Mouse (Mus musculus): ENCODE data around the gene Taf4. TPM values are rescaled to one million over a fixed set of nuclear protein-coding genes. Genes with fewer than 3 reads are reported as not detected.
A peak's percentile ranks its signal among the peaks of the same experiment; 100 is the strongest.

The Taf4 gene
- total RNA-seq, 2 experiments from 2014 or later, result 22.7 to 26.0 TPM

DNA sequence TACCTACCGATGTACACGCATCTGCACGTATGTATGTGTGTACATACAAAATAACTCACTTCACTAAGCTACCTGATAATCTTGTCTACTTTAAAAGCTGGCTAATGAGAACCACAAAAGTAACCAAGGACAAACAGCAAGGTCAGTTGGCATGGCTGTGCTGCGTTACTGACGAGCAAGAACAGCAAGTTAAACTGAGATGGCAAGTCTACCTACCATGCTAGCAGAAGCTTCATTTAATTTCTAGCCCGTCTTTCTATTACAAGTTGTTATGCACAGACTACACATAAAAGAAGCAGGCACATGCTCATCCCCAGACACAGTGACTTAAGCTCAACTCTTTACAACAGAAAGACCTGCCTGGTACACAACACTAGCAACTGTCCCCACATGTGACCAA, 29.9 kb downstream of the Taf4 start:
- DNase-seq (ENCODE audit: low spot score in 2 of 2), result no peak

DNA sequence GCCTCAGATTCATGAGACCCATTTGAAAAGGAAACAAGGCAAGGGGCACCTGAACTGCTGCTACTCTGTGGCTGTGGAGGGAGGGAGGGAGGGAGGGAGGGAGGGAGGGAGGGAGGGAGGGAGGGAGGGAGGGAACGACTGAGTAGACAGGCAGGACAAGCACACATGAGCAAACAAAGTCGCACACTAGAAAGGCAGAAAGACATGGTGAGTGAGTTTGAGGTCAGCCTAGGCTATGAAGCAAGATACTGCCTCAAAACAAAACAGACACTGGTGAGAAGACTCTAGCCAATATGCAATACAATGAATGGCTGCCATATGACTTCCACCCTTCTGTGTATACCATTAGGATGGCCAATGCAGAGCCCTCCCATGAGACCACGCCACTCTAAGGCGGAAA, 31.4 kb downstream of the Taf4 start:
- DNase-seq (ENCODE audit: low spot score in 2 of 2), result no peak

DNA sequence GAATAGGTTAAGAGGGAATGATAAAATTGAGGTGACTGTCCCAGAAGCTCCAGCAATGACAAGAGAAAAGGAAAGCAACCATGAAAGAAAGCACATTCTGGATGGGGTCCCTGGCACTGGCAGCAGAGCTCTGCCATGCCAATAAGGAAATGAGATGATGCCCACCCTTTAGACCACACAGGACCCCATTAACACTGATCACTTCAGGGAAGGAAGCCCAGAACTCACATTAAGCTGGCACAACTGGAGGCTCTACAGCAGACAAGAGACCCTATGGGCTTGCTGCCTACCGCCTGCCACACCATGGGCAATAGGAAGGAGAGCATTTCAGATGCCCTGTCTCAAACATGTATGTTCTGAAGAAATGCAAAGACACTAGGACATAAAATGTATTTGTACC, 34.8 kb downstream of the Taf4 start:
- no peak for DNase-seq (ENCODE audit: low spot score in 2 of 2)

DNA sequence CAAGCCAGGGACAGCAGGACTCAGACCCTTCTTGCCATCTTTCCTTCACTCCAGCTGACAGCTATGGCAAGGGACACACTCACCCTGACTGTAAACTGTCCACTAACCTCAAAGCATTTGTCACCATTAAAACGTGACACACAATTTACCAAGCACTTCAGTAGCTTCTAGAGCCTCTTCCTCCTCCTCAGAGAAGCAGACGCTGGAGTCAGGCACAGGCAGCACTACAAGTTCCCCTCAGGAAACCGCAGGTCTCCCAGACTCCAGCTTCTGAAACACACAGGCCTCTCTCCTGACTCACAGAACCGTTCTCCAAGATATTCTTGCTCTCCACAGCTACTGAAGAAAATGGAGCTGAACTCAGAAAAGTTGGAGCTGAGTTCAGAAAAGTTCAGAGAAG, 39.4 kb downstream of the Taf4 start:
- DNase-seq (ENCODE audit: low spot score in 2 of 2), result no peak

DNA sequence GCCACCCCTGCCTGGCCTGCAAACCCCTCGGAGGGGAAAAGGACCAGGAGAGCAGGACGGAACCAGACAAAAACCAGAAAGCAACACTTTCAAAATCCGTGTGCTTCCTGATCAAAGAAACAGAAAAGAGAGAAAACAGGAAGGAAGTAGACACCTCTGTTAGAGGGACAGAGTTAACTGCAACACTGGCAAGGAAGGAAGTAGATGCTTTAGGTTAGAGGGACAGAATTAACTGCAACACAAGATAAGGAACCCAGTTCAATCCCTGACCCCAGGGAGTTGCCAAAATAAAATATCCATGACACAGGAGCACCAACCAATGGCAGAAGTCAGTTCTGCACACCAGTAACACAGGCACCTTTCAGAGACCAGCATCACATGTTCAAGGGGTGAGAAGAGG, 42.3 kb downstream of the Taf4 start:
- no peak for DNase-seq (ENCODE audit: low spot score in 2 of 2)

DNA sequence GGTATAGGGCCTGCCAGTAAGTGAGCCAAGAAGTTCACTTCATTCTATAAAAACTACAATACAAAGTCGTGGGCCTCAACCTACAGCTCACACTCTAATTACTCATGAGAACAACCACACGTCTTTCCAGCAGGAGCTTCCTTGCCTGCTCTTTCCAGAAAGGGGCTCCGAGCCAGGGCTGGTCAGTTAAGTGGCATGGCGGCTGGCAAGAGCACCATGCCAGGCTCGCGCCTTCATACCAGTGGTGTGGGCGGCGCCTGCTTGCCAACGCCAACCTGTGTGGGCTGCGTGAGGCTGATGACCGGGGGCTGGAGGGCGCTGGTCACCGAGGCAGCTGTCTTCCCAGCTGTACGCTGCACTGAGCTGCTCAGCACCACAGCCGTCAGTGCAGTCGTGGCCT, 44.7 kb downstream of the Taf4 start:
- no peak for DNase-seq (ENCODE audit: low spot score in 2 of 2)

DNA sequence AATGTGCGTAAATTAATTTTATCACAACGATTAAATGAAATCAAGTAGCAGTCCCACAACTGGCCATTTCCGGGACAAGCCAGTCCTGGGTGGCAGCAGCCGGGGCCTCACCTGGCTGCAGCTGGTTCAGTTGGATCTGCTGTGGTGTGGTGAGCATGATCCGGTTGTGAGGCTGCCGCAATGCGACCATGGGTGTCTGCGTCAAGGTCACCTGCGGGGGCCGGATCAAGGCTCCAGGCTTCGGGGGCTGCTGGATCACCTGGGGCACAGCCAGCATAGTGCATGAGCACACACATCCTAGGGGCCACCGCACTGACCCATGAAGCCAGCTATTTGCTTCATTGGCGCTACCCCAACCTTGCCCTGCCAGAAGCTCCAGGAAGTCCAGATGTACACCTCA, 47.3 kb downstream of the Taf4 start:
- no peak for DNase-seq (ENCODE audit: low spot score in 2 of 2)

DNA sequence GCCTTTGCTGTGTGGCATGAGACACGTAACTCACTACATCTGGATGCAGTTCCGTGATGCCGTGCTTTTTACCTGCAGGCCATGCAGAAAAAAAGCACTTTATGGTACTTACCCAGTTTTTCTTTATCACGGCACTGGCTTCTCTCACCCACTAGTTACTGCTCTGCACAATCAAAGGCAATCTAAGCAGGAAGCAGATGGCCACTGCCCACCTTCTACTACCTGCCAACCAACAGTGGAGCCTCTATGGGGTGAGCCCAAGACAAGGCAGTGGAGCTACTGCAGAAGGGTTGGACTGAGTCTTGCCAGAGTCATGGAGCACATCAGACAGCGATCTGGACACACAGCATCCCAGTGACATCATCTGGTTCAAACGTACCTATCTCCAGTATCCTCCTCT, 52.4 kb downstream of the Taf4 start:
- DNase-seq (ENCODE audit: low spot score in 2 of 2), result no peak

DNA sequence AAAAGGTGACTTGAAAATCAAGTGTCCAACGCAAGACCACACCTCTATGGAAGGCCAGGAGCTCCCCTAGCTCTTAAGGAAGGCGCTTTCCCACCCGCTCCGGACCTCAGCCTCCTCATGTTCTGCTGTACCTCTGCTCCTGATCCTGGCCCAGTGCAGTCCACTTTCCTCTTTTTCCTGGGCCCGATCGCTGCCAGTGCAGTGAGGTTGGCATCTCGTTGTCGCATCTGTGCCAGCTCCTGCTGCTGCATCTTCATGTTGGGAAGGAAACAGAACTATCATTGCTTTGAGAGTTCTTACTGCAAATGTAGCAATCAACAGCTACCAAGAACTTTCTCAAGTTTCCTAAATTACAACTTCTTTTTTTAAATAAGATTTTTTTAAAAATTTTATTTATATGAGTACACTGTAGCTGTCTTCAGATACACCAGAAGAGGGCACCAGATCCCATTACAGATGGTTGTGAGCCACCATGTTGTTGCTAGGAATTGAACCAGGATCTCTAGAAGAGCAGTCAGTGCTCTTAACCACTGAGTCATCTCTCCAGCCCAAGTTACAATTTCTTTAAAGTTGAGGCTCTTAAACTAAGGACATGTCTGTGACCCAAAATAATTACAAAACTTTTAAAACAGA, 55.3 kb downstream of the Taf4 start:
- no peak for DNase-seq (ENCODE audit: low spot score in 2 of 2)

DNA sequence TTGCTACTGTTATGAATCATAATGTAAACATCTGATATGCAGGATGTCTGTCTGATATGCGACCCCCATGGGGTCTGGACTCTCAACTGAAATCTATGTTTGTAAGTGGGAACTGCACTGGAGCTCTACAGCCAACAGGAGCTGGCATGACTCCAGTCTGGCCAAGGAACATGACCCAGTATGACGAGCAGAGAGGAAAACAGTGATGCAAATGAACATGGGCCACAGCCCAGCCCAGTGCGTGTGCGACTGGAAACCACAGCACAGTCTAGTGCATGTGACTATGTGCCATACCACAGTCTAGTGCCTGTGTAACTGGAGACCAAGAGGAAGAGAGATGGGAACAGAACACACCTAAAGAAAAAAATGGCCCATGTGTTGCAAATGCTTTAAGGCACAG, 56.4 kb downstream of the Taf4 start:
- DNase-seq (ENCODE audit: low spot score in 2 of 2), result no peak

DNA sequence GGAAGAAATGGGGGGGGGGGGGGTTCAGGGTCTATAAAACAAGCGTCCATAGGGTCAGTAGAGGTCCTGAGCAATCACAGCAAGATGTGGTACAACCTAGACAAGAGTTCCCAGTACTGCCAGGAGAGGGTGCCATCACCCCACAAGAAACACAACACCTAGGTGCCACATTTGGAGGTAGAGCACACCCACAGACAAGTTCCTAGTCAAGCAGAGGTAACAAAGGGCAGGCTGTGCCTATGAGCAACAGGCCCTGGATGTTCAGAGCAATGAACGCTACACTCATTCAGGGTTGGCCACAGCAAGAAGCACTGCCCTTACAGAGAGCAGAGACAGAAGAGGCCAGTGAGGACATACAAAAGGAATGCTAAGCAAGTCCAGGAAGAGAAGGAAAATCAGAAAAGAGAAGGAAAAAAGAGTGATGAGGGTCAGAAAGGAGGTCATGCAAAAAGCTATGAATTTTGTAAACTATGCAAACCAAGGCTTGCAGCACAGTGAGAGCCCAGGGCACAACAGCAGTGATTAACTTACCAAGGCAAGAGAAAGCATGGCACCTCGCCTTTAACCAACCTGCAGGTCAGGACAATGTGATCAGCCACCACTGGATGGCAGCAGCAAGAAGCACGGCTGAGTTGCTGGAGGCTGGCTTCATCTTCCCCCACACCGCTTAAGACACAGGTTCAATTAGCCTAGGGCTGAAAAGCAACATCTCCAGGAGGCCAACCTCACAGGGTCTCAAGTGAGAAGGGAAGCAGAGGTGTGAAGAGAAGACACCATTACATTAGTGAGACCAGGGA, 59.4 kb downstream of the Taf4 start:
- peak; percentile 26 to 47 for DNase-seq (ENCODE audit: low spot score in 2 of 2)

DNA sequence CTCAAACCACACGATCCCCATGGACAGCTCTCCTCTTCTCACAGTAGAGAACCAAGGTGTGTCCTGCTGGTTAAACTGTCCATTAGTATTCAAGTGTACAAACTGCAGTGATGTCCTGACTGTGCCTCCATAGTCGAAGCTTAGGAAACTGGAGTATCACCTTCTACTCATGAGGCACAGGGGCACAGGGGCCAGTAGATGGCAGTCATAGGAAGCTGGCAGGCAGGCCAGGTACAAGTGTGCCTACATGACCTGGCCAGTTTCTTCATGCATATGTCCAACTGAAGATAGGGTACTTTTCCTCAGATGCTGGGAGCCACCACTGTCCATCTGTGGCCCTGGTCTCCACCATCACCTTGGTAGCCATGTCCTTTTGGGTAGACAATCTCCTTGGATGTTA, 62.2 kb downstream of the Taf4 start:
- DNase-seq (ENCODE audit: low spot score in 2 of 2), result no peak

DNA sequence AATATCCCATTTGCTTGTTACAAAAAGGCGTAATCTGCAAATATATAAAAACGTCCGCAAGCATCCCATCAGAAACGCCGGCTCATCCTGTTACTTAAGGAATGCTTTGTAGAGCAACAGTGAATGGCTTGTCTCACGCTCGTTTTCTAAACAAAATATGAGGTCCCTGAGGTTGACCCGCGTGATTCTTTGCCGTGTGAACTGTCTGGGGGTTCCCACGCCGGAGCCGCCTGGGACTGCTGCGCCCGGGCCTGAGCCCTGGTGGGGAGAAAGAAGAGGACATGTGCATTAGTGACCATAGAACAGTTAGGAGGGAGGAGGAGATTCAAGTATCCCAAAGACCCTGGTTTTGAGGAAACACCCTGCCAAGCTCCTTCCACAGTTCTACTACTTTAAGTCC, 63.1 kb downstream of the Taf4 start:
- DNase-seq (ENCODE audit: low spot score in 2 of 2), result no peak

DNA sequence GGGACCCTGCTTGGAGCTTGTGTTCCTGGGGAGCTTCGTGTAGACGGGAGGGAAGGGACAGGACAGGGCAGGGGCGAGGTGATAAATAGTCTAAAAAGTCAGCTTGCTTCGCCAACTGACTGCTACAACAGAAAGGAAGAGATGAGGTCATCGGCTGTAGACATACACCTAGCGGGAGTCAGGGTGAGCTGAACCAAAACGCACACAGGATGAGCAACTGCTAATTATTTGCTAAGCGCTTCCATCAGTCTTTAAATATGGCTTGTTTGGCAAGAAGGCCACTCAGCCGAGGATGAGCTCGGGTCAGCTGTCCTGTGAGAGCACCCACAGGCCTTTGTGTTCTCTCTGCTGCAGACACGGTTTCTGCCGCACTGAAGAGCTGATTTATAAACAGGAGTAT, 63.5 kb downstream of the Taf4 start:
- DNase-seq (ENCODE audit: low spot score in 2 of 2), result no peak

DNA sequence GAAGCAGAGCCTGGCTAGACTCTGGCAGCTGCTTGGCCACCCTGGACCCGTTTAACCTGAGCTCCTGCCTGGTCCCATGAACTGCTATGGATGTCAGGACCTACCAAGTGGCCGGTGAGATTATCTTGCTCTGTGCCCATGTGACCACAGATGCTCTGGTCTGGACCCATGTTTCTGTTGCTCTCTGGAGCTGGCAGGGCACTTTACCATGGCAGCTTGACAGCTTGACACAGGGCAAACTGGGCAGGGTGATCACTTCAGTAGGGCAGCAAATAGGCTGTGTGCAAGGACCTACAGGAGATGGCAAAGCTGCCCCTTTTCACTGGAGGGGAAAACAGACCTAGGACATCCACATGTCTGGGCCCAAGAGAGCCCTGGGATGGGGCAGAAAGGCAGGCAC, 79.5 kb downstream of the Taf4 start:
- no peak for DNase-seq (ENCODE audit: low spot score in 2 of 2)

DNA sequence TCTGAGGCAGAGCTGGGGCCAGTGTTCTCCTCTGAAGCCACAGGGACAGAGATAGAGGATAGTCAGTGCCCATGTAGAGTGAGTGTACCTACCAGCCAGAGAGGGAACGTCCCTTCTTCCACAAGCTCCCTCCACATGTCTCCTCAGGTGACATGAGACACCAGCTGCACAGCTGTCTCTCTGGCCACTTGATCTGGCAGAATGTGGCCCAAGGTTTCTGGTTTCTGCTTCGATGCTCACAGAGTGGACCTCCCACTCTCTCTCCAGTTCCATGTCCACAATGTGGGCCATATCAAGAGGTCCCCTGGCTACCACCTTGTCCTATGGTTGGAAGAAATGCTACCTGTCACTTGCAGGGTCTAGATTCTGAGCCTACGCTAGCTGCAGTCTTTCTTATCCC, 85.4 kb downstream of the Taf4 start:
- DNase-seq (ENCODE audit: low spot score in 2 of 2), result no peak

DNA sequence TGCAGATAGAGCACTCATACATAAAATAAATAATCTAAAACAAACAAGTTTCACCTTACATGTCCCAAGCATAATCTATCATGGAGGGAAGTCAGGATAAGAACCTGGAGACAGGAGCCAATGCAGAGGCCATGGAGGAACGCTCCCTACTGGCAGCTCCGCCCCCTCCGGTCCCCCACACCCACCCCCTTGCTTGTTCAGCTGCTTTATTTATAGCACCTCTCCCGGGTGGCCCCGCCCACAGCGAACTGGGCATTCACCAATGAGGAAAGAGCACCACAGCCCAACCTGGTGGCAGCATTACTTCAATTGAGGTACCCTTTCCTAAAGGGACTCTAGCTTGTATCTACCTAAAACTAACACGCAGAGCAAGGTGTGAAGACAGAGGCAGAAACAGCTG, 91.9 kb downstream of the Taf4 start:
- DNase-seq (ENCODE audit: low spot score in 2 of 2), result no peak

DNA sequence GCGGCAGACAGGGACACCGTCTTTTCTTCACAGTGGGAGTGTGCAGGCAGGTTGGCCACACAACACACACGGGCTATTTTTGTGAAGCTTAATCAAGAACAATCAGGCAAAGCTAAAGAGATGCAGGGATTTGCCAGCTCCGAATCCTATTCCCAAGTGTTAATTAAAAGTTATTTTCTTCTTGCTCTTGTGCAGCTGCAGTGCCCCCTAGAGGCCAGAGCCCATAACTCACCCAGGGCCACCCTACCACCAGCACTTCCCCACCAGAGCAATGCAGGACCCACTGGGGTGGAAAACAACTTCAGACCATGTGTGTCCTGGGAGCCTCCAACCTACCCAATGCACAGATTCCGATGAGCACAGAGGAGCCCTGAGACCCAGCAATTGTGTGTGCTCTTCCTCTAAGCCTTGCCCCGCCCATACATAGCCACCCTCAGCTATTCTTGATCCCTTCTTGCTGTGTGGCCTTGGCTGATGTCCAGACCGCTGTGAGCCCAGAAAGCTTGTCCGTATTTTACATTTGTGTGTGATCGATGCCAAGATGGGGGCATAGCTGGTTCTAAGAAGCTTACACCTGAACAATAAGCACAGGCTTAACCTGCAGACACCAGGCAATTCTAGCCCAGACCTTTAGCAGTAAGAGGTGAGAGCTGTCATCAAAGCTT, 98.8 kb downstream of the Taf4 start:
- DNase-seq (ENCODE audit: low spot score in 2 of 2), result peak; percentile 11 to 20

DNA sequence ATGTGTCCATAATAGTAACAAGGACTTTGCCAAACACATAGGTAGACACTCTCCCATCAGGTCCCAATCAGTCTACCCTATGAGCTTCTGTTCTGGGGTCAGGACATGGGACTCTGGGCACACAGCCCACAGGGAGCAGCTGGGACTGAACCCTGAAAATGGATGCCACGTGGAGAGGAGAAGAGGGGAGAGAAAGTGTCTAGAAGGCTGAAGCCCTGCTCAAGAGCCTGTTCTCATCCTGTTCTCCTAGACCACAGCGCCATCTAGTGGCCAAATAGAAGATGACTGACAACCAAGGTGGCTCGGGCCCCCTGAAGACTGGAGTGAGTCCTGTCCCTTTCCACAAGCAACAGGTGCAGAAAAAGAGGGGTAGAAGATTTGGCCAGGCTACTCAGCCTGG, 101.3 kb downstream of the Taf4 start:
- DNase-seq (ENCODE audit: low spot score in 2 of 2), result peak; percentile 20 to 29

DNA sequence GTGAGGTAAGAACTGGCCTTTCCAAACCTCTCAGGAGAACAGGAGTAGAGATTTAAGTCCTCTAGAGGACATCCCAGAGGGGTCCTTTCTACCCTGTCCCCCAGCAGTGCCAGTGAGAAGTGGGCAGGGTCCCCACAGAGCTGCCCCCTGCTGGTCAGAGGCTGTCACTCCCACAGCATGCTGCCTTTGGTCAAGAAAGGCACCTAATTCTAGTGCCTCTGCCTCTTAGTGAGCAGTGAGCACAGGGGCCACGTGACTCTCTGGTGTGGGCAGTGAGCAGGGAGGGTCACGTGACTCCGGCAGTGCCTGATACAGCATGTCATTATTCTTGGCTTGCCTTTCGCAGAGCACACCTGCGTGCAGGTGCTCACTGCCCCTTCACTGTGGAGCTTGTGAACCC, 103.1 kb downstream of the Taf4 start:
- no peak for DNase-seq (ENCODE audit: low spot score in 2 of 2)

DNA sequence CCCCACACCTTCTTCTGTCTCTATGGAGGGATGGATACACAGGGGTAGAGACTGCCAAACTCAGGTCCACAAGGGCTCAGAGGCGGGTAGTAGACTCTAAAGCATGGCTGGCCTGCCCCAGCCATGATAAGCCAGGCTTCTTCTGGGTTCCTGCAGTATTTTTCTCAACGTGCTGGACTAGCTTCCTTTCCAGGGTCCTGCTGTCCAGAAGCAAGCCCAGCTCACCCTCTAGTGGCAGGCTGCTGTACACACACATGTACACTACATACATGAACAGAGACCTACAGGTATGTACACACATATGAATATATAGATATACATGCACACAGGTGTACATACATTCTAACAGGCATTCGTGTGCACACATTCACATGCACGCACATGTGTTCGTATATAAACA, 103.7 kb downstream of the Taf4 start:
- no peak for DNase-seq (ENCODE audit: low spot score in 2 of 2)

DNA sequence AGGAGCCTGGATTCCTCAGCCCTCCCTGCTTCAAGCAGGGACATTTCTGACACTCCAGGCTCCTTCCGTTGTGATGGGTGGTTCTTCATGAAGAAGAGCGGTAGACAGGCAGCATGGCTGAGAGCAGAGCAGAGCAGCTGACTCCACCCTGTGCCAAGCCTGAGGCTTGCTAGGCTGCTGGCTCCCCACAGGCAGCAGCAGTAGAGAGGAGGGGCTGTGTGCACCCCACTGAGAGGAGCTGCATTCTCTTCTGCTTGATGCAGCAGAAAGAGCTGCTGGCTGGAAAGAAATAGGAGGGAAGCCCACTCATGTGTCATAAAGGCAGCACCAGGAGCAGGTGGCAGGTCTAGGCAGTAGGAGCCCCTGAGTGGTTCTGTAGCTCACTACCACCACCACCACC, 106.6 kb downstream of the Taf4 start:
- no peak for DNase-seq (ENCODE audit: low spot score in 2 of 2)

DNA sequence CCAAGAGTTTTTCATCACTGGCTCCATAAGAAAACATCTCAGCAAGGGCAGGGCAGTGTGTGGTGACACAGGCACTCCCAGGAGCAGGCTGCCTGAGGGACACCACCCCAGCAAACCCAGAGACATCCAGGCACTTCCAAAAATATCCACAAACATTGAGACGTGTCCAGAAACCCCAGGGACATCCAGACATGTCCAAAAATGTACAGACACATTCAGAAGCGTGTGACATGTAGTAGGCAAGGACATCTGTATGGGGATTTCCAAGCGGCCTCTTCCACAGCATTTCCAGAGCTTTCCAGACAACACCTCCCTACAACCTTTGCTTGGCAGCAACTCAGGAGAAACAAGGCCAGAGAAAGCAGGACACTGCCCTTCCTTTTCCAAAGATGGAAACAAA, 108.8 kb downstream of the Taf4 start:
- DNase-seq (ENCODE audit: low spot score in 2 of 2), result no peak

Data from adrenal gland, postnatal 4 days (tissue).